Mouse (Mus musculus) stomach, postnatal 0 days (tissue): ENCODE data around the gene Fpr1.

ENCODE experiments used
- CTCF ChIP-seq: IDR thresholded peaks from 2 replicates; pipeline ENCODE4 v1.5.1; 2016; ENCODE audit warnings: antibody characterized with exemption, low read depth, mild to moderate bottlenecking, moderate library complexity
- EP300 ChIP-seq: optimal IDR thresholded peaks from 2 replicates; pipeline ENCODE3; 2016; ENCODE audit warnings: antibody characterized with exemption

DNA sequence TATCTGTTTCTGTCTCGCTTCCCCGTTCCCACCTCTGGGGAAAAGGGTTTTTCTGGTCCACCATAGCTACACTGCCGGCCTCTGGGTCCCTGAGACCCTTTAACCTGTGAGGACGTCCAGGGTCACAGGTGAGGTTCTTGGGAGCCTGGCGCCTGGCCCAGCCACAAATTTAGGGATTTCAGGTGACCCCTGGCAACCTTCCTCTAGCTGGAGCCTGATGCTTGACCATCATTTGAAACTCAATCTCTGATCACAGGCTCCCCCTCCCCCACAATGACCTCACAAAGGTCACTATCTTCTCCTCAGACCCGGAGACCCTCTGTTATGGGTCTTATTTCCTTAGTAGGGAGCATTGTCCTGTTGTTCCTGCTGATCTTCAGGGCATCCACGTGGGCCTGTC, 53.0 kb downstream of the Fpr1 start:
- TF ChIP-seq CTCF (no peak), EP300 (no peak)
